Mouse (Mus musculus) hindbrain, embryonic 10.5 days (tissue): ENCODE measurements around the gene Gm9507. TPM values are rescaled to one million over a fixed set of nuclear protein-coding genes. Genes with fewer than 3 reads are reported as not detected.

Source experiments
- DNase-seq: peaks from one replicate; pipeline ENCODE4 v3.0.0-alpha.2; 2017; ENCODE audit warnings: low spot score
- H3K27ac ChIP-seq: fragments of 300-500 bp; sonication (generic); 2 replicates; pipeline ENCODE4 v1.5.1; 2016; ENCODE audit warnings: mild to moderate bottlenecking, moderate library complexity
- H3K27me3 ChIP-seq: fragments of 300-500 bp; sonication (generic); 2 replicates; pipeline ENCODE4 v1.6.1; 2016; ENCODE audit warnings: mild to moderate bottlenecking; ENCODE audit not compliant: poor library complexity, insufficient read depth, severe bottlenecking
- H3K36me3 ChIP-seq: fragments of 300-500 bp; sonication (generic); 2 replicates; pipeline ENCODE4 v1.6.1; 2016; ENCODE audit warnings: mild to moderate bottlenecking, moderate library complexity
- H3K4me1 ChIP-seq: fragments of 300-500 bp; sonication (generic); replicated peaks from 2 replicates; pipeline ENCODE4 v1.6.1; 2016; ENCODE audit warnings: mild to moderate bottlenecking
- H3K4me3 ChIP-seq: fragments of 300-500 bp; sonication (generic); 2 replicates; pipeline ENCODE4 v1.5.1; 2016; ENCODE audit warnings: mild to moderate bottlenecking, moderate library complexity
- H3K9me3 ChIP-seq: fragments of 300-500 bp; sonication (generic); 2 replicates; pipeline ENCODE4 v1.6.1; 2016; ENCODE audit warnings: mild to moderate bottlenecking, moderate library complexity
- WGBS: fragments of 180-500 bp; shearing (Covaris S2); methylation state at CpG from one replicate; pipeline ENCODE4 v1.1.7; 2016; 5-methylcytosine and 5-hydroxymethylcytosine counted together
- polyA plus RNA-seq: library from polyadenylated mRNA; unstranded; fragments of >200 nt; fragmentation: Nextera tagmentation; extraction: Ambion mirVana; gene quantifications from 2 replicates; pipeline ENCODE4 v1.2.1, GENCODE M21; 2016

Gm9507 gene
- polyA plus RNA-seq, result not detected in 2 replicates

DNA sequence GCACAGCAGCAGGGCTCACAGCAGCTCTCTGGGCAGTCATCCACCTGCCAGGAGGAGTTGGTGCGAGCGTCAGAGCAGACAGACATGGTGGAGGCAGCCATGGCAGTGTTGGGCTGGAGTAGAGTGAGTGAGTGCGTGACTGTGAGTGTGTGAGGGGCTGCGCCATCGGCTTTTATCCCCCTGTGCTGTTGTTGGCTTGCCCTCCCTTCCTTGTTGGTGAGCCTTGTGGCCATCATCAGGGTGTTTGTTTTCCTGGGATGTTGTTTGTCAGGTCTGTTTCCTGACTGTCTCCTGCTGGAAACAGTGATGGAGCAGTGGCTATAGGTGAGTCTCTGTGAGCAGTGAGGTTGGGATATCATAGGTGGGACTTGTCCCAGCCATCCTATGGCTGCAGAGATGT lies at the start of gene Gm9507:
Gene Gm9507 (minus strand): TSS at position 101 of the 400 bp plus-strand sequence.
- Histone ChIP-seq H3K36me3 (no peaks in the 10 kb centered on the region), H3K4me3 (no peak within 1 kb of the TSS), H3K27ac (no peak within 1 kb of the TSS), H3K27me3 (no peaks in the 10 kb centered on the region), H3K4me1 (peaks cover 7% of the 10 kb centered on the region; the same call in 1 of the 2 replicates), H3K9me3 (peaks cover 9% of the 10 kb centered on the region)
- DNase-seq, result no peak
- WGBS, result 72% methylated on average over 5 of the region's 5 CpGs

DNA sequence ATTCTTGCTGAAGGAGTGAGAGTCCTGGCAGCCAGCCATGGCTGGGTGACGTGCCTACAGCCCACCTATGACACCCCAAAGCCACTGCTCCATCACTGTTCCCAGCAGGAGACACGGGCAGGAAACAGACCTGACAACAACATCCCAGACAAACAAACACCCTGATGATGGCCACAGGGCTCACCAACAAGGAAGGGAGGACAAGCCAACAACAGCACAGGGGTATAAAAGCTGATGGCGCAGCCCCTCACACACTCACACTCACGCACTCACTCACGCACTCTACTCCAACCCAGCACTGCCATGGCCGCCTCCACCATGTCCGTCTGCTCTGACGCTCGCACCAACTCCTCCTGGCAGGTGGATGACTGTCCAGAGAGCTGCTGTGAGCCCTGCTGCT lies 40.9 kb upstream of the Gm9507 start, which contains the start of gene Gm10318:
Gene Gm10318 (plus strand): TSS at position 301 of the 400 bp plus-strand sequence.
- no peak for DNase-seq
- Histone ChIP-seq H3K27me3 (no peaks in the 10 kb centered on the region), H3K36me3 (no peaks in the 10 kb centered on the region), H3K4me3 (no peak within 1 kb of the TSS), H3K9me3 (no peaks in the 10 kb centered on the region), H3K4me1 (peaks cover 9% of the 10 kb centered on the region; the same call in 1 of the 2 replicates), H3K27ac (0 out of 2 replicates have a peak within 1 kb of the TSS, but pooled peaks have one; percentile 35)
- 61% methylated on average over 9 of the region's 9 CpGs for WGBS

- peaks cover 22% of the 10 kb centered on the region for H3K9me3 ChIP-seq
- DNase-seq, result no peak
- H3K4me3 ChIP-seq, result no peak overlapping the region
- no peak overlapping the region for H3K27ac ChIP-seq
- 84% methylated on average over 2 of the region's 2 CpGs for WGBS
- H3K27me3 ChIP-seq, result no peaks in the 10 kb centered on the region
- no peaks in the 10 kb centered on the region for H3K36me3 ChIP-seq
- H3K4me1 ChIP-seq, result peaks cover 7% of the 10 kb centered on the region; the same call in 1 of the 2 replicates
Observed at GRCm38 (mm10) chr10:77847538-77847937, 35.9 kb upstream of the Gm9507 start.

- no peak for DNase-seq
- 0 out of 2 replicates have a peak, but pooled peaks cover 7% of the 10 kb centered on the region for H3K4me1 ChIP-seq
- no peaks in the 10 kb centered on the region for H3K27me3 ChIP-seq
- no peak overlapping the region for H3K27ac ChIP-seq
- peaks cover 23% of the 10 kb centered on the region for H3K9me3 ChIP-seq
- H3K36me3 ChIP-seq, result no peaks in the 10 kb centered on the region
- 12% methylated on average over 2 of the region's 2 CpGs for WGBS
- H3K4me3 ChIP-seq, result no peak overlapping the region
Observed at GRCm38 (mm10) chr10:77846961-77847360, 35.3 kb upstream of the Gm9507 start.

DNA sequence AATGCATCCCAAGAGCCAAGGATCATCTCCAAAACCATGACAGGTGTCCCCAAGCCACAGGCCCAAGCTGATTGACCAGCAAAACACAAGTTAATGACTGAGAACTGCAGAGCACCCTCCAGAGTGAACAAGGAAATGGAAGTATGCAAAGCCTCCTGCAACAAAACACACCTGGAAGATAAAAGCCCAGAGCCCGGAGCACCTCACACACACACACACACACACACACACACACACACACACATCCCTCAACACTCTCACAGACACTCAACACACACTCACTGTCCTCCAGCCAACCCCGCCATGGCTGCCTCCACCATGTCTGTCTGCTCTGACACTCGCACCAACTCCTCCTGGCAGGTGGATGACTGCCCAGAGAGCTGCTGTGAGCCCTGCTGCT lies 34.9 kb upstream of the Gm9507 start, which contains the start of gene Gm36176:
Gene Gm36176 (plus strand): TSS at position 301 of the 400 bp plus-strand sequence.
- 68% methylated on average over 3 of the region's 3 CpGs for WGBS
- H3K4me3 ChIP-seq, result no peak within 1 kb of the TSS
- H3K27me3 ChIP-seq, result no peaks in the 10 kb centered on the region
- no peak for DNase-seq
- H3K9me3 ChIP-seq, result peaks cover 23% of the 10 kb centered on the region
- H3K4me1 ChIP-seq, result 0 out of 2 replicates have a peak, but pooled peaks cover 7% of the 10 kb centered on the region
- no peaks in the 10 kb centered on the region for H3K36me3 ChIP-seq
- no peak within 1 kb of the TSS for H3K27ac ChIP-seq

DNA sequence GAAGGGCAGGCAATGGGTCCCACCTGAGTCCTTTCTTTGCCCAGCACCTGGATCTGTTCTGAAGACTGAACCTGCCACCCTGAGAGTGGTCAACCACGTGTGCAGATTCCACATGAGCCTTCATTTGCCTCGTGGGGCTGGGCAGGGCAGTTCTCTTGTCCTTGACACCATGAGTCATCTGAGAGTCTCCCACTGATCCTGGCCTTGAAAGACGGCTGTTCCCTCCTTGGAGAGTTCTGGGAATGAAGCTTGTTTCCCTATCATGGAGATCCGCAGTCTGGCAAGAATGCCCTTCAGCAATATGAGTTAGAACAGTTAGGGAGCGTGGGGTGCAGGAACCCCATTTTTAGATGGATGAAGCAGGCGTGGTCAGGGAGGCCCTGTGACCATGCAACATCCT lies 27.4 kb upstream of the Gm9507 start:
- Histone ChIP-seq H3K9me3 (peaks cover 15% of the 10 kb centered on the region), H3K36me3 (no peaks in the 10 kb centered on the region), H3K4me1 (peaks cover 6% of the 10 kb centered on the region; the same call in 1 of the 2 replicates), H3K27me3 (no peaks in the 10 kb centered on the region), H3K27ac (no peak overlapping the region), H3K4me3 (no peak overlapping the region)
- WGBS, result 80% methylated on average over 6 of the region's 6 CpGs
- DNase-seq, result no peak

DNA sequence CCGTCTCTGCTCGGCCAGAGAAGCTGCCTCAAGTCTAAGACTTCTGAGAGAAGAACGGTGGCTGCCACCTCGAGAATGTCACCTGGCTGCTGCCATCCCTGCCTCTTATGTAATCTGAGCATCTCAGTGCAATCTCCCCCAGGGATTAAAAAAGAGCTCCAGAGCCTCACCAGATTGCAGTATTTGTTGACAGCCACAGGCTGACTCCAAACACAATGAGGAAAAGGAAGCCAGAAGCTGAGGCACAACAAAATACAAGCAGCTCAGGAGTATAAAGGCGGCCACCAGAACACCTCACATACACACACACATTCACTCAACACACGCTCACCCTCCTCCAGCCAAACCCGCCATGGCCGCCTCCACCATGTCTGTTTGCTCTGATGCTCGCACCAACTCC lies 24.0 kb upstream of the Gm9507 start, which contains the start of gene Krtap10-10:
Gene Krtap10-10 (plus strand): TSS at position 301 of the 400 bp plus-strand sequence.
- no peak within 1 kb of the TSS for H3K27ac ChIP-seq
- H3K4me1 ChIP-seq, result peaks cover 6% of the 10 kb centered on the region; the same call in 1 of the 2 replicates
- H3K27me3 ChIP-seq, result no peaks in the 10 kb centered on the region
- WGBS, result 73% methylated on average over 9 of the region's 9 CpGs
- no peaks in the 10 kb centered on the region for H3K36me3 ChIP-seq
- no peak within 1 kb of the TSS for H3K4me3 ChIP-seq
- DNase-seq, result no peak
- no peaks in the 10 kb centered on the region for H3K9me3 ChIP-seq

- 67% methylated on average over 6 of the region's 6 CpGs for WGBS
- Histone ChIP-seq H3K4me3 (no peak within 1 kb of the TSS), H3K4me1 (no peaks in the 10 kb centered on the region), H3K9me3 (peaks cover 5% of the 10 kb centered on the region; the same call in 1 of the 2 replicates), H3K27ac (no peak within 1 kb of the TSS), H3K27me3 (no peaks in the 10 kb centered on the region), H3K36me3 (no peaks in the 10 kb centered on the region)
- no peak for DNase-seq
Observed at GRCm38 (mm10) chr10:77826951-77827350, 15.3 kb upstream of the Gm9507 start, which contains the start of gene Krtap10-4. Gene Krtap10-4, minus strand, starts transcription at chr10:77827095.

DNA sequence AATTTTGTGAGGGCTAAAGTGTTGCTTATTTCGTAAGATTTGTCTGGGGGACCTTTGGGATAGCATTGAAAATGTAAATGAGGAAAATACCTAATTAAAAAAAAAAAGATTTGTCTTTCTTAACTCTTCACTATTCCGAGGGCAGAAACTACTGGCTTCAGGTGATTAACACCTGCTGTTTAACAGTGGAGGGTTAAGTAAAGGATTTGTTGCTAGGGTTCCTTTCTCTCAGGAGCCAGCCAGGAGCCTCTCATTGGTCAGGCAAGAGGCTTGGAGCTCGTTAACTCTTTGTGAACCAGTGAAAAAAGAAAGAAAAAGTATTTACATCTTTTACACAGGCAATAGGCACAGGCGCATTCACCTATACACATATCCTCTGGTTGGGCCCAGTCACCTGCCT lies 7.6 kb upstream of the Gm9507 start:
- DNase-seq, result no peak
- Histone ChIP-seq H3K36me3 (no peaks in the 10 kb centered on the region), H3K27me3 (no peaks in the 10 kb centered on the region), H3K9me3 (peaks cover 5% of the 10 kb centered on the region; the same call in 1 of the 2 replicates), H3K4me3 (no peak overlapping the region), H3K4me1 (peaks cover 7% of the 10 kb centered on the region; the same call in 1 of the 2 replicates), H3K27ac (no peak overlapping the region)
- 40% methylated on average over 4 of the region's 4 CpGs for WGBS

DNA sequence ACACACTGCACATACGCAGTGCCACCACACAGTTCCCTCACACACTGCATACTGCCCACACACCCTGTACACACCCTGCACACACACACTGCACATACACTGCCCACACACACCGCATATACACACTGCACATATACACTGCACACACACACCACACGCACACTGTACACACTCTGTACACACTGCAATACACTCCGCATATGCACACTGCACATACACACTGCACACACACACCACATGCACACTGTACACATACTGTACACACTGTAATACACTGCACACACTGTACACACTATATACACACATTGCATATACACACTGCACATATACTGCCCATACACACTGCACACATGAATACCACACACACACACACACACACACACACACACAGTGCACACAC lies 6.9 kb upstream of the Gm9507 start:
- Histone ChIP-seq H3K9me3 (no peaks in the 10 kb centered on the region), H3K36me3 (no peaks in the 10 kb centered on the region), H3K27me3 (no peaks in the 10 kb centered on the region), H3K4me1 (peaks cover 7% of the 10 kb centered on the region; the same call in 1 of the 2 replicates), H3K4me3 (no peak overlapping the region), H3K27ac (no peak overlapping the region)
- 93% methylated on average over 4 of the region's 4 CpGs for WGBS
- DNase-seq, result no peak

DNA sequence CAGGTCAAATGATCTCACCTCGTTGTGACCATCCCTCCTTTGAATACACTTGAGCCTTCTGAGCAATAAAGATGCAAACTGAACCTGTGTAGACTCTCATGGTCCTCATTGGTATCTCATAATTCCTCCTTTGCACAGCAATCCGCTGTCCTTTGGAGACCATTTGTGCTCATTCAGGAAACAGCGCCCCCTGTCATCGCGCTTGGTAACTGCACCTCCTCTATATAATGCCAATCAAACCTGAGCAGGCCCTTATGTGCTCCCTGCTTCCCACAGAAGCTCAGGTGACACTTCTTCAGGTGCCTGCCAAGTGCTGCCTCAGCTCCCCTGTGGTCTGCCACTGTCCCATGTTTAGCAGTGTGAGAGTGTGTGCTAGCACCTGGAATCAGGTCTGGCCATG lies 3.9 kb upstream of the Gm9507 start:
- 31% methylated on average over 5 of the region's 5 CpGs for WGBS
- Histone ChIP-seq H3K27ac (0 out of 2 replicates have a peak overlapping the region, but pooled peaks have one; percentile 35), H3K4me1 (peaks cover 7% of the 10 kb centered on the region; the same call in 1 of the 2 replicates), H3K27me3 (no peaks in the 10 kb centered on the region), H3K4me3 (no peak overlapping the region), H3K9me3 (no peaks in the 10 kb centered on the region), H3K36me3 (no peaks in the 10 kb centered on the region)
- DNase-seq, result peak; percentile 33

- Histone ChIP-seq H3K4me3 (no peak within 1 kb of the TSS), H3K36me3 (no peaks in the 10 kb centered on the region), H3K9me3 (peaks cover 3% of the 10 kb centered on the region; the same call in 1 of the 2 replicates), H3K4me1 (peaks cover 7% of the 10 kb centered on the region; the same call in 1 of the 2 replicates), H3K27me3 (no peaks in the 10 kb centered on the region), H3K27ac (0 out of 2 replicates have a peak within 1 kb of the TSS, but pooled peaks have one; percentile 35)
- DNase-seq, result no peak
- 57% methylated on average over 4 of the region's 4 CpGs for WGBS
Observed at GRCm38 (mm10) chr10:77814382-77814781, 2.7 kb upstream of the Gm9507 start, which contains the start of gene Gm2696. Gene Gm2696, plus strand, starts transcription at chr10:77814682.

GRCm38 (mm10) chr10:77804095-77804494 lies 7.5 kb downstream of the Gm9507 start:
- H3K9me3 ChIP-seq, result peaks cover 6% of the 10 kb centered on the region; the same call in 1 of the 2 replicates
- no peak overlapping the region for H3K4me3 ChIP-seq
- peaks cover 3% of the 10 kb centered on the region for H3K4me1 ChIP-seq
- H3K27ac ChIP-seq, result no peak overlapping the region
- H3K27me3 ChIP-seq, result no peaks in the 10 kb centered on the region
- H3K36me3 ChIP-seq, result no peaks in the 10 kb centered on the region
- DNase-seq, result no peak
- WGBS, result 82% methylated on average over 3 of the region's 3 CpGs
